Mouse (Mus musculus) layer of hippocampus, adult 9-10 months (tissue): Measurements from ENCODE around the gene Fscn2.

Experiments used
- DNase-seq: peaks from one replicate; pipeline ENCODE4 v3.0.0; 2022; ENCODE audit warnings: low spot score

The Fscn2 gene

GRCm38 (mm10) chr11:120361295-120361694 is at the start of gene Fscn2:
TSS of gene Fscn2 (plus strand) at chr11:120361534.
- DNase-seq, result no peak

DNA sequence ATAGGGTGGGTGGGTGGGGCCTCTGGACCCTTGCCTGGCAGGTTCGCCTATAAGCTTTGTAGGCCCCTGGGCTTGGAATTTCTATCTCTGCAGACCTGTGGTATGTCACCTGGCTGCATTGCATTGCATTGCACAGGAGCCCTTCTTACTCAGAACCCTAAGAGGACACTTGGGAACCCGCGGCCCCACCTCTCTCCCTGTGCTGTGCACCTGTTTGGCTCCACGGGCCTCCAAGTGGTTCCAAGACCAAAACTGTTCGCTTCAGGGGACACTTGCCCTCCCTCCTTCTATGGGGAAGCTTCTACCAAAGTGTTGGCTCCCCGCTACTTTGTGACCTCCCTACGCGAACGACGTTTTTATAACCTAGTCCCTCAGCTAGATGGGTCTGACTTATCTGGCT is 49.8 kb upstream of the Fscn2 start:
- DNase-seq, result no peak

- no peak for DNase-seq
Measured at GRCm38 (mm10) chr11:120312069-120312468, 49.3 kb upstream of the Fscn2 start.

DNA sequence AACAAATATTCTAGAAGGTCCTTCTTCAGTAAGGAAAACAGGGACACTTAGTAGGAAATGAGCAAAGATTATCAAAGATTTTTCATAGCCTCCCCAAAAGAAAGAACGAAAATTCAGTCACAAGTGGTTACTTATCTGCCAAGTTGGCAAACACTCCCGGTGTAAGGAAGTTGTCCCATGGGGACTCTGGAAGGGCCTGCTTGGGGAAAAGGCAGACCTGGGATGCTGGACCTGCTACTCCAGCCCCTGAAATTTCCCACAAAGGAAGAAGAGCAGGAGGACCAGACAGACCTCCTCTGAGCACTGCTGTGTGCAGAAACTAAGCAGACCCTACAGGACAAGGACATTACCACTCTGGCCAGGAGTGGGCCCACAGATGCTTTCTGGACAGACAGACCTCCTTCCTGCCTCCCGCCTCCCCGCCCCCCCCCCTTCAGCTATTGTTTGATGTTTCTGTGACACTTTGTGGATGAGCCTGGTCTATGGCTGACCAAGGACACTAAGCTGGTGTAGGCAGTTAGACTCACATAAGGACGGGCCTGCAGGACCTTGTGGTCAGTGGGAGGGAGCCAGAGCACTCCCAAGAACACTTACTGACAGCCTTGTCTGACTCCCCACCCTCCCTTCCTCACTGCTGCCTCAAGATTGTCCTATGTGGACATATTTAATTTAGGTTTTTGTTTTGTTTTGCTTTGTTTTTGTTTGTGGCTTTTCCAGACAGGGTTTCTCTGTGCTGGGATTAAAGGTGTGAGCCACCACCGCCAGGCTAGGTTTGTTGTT is 47.2 kb upstream of the Fscn2 start:
- no peak for DNase-seq

GRCm38 (mm10) chr11:120314721-120315415 is 46.5 kb upstream of the Fscn2 start:
- no peak for DNase-seq

GRCm38 (mm10) chr11:120315416-120315761 is 45.9 kb upstream of the Fscn2 start:
- DNase-seq, result no peak

GRCm38 (mm10) chr11:120315832-120316689 is 45.3 kb upstream of the Fscn2 start:
- peak; percentile 89 for DNase-seq

GRCm38 (mm10) chr11:120316690-120317254 is 44.6 kb upstream of the Fscn2 start:
- no peak for DNase-seq

DNA sequence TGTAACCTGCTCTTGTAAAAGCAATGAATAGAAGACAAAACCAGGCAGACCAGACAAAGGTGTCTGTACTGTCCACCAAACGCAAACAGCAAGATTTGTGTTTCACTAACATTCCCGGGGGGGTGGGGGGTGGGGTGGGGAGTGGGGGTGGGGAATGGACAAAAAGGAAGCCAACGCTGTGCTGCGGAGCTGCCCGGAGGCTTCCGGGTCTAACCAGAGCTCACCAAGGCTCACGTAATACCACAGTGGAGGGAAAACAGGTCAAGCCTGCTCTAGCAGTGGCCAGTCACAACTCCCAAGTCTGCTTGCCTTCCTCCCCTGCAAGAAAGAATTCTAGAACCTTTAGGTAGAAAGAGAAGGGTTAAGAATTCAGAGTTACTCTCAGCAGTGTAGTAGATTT is 43.9 kb upstream of the Fscn2 start:
- DNase-seq, result no peak

- no peak for DNase-seq
Measured at GRCm38 (mm10) chr11:120319310-120319709, 42.0 kb upstream of the Fscn2 start.

DNA sequence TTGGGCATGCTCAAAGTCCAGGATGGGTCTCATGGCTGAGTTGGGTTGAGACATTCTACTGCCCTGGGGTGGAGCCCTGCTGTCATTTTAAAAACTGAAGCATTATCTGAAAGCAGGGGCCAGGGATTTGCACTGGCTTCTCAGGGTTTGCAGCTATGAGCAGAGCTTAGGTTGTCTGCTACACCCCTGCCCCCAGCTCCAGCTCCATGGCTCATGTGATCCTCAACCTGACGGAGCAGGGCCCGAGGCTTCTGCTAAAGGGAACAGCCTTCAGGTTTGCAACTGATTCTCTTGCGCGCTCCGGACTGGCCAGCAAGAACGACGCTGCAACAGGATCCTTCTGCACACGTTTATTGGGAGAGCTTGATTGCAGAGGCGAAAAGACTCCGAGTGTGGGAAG is 41.2 kb upstream of the Fscn2 start:
- no peak for DNase-seq

DNA sequence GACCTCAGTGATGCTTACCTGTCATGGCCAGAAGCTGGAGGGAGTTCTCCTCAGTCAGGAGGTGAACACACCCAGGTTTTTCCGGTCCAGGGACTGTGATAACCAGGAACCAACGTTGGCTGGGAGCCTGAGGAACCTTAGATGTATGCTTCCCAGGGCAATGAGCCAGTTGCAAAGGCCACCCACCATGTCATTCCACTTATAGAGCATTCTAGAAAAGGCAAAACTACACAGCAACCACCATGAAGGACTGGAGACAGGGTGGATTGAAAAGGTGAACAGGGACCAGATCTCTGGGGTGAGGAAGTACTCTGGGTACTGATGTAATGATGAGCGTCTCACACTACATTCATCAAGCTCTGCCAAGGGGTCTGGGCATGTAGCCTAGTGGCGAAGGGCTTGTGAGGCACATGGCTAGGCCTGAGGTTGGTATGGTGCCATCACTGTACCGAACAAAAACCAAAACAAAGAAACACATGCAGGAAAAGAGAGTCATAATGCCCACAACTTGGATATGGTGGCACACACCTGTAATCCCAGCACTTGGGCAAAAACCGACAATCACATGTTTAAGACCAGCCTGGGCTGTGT is 25.8 kb upstream of the Fscn2 start:
- no peak for DNase-seq

GRCm38 (mm10) chr11:120337447-120337846 is 23.9 kb upstream of the Fscn2 start:
- DNase-seq, result no peak

DNA sequence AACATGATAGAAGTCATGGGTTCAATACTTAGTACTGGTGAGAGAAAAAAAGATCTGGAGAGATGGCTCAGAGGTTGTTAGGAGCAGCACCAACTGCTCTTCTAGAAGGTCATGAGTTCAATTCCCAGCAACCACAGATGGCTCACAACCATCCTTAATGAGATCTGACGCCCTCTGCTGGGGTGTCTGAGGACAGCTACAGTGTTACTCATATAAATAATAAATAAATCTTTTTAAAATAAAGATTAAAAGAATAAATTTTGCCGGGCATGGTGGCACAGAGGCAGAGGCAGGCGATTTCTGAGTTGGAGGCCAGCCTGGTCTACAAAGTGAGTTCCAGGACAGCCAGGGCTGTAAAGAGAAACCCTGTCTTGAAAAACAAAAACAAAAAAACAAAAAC is 22.5 kb upstream of the Fscn2 start:
- no peak for DNase-seq

GRCm38 (mm10) chr11:120339978-120340513 is 21.3 kb upstream of the Fscn2 start:
- DNase-seq, result no peak

- no peak for DNase-seq
Measured at GRCm38 (mm10) chr11:120341661-120342060, 19.7 kb upstream of the Fscn2 start.

- no peak for DNase-seq
Measured at GRCm38 (mm10) chr11:120342656-120343160, 18.6 kb upstream of the Fscn2 start.

DNA sequence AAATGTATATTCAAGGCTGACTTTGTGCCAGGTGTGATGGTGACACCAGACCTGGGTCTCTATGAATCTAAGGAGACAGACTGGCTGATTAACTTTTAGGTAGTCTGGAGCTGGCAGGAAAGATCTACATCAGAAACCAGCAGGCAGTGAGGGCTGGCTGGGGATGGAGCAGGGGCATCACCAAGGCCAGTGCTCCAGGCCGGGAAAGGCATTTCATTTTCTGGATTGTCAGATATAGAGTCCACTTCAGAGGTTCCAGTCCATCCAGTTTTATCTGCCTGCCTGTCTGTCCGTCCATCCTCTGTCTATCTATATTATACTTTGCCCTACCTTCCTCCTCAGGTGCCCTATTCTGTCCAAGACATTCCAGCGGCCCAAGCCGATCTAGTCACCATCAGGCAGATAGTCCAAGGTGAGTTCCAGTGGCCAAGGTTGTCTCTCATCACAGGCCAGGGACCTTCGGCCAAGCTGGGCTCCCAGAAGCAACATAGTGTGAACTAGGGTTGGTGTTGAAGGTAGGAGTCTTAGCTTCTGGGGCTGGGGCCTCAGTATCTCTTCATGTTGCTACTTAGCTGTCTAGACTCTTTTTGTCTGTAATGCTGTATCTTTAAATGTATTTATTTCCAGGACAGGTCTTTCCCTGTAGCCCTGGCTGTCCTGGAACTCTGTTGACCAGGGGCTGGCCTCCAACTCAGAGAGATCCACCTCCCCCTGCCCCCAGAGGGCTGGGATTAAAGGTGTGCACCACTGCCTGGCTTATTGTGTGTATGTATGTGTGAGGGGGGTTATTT is 17.6 kb upstream of the Fscn2 start:
- no peak for DNase-seq

- DNase-seq, result no peak
Measured at GRCm38 (mm10) chr11:120344310-120344920, 16.9 kb upstream of the Fscn2 start.

- DNase-seq, result no peak
Measured at GRCm38 (mm10) chr11:120345067-120345681, 16.2 kb upstream of the Fscn2 start.
